Mouse (Mus musculus) C2C12 (cell line): ENCODE measurements around the gene Traf3ip1. TPM values are rescaled to one million over a fixed set of nuclear protein-coding genes. Genes with fewer than 3 reads are reported as not detected.

Experiments
- H3K27me3 ChIP-seq: one replicate; pipeline ENCODE4 v1.6.1; 2011; ENCODE audit not compliant: control insufficient read depth, insufficient read depth, insufficient read length
- H3K36me3 ChIP-seq: one replicate; pipeline ENCODE4 v1.6.1; 2011; ENCODE audit not compliant: control insufficient read depth, insufficient read depth
- H3K4me3 ChIP-seq: one replicate; pipeline ENCODE4 v1.5.1; 2011; ENCODE audit warnings: mild to moderate bottlenecking, control low read depth; ENCODE audit not compliant: poor library complexity, insufficient read depth, severe bottlenecking
- H3K79me2 ChIP-seq: one replicate; pipeline ENCODE4 v1.6.1; 2011; ENCODE audit not compliant: control insufficient read depth, insufficient read depth
- H3K79me3 ChIP-seq: one replicate; pipeline ENCODE4 v1.6.1; 2011; ENCODE audit warnings: low read depth, control low read depth
- H3ac ChIP-seq: one replicate; pipeline ENCODE3; 2011; ENCODE audit warnings: low read depth; ENCODE audit not compliant: control insufficient read depth, insufficient read length
- CEBPB ChIP-seq: IDR thresholded peaks from one replicate; pipeline ENCODE4 v1.6.1; 2011; ENCODE audit warnings: low read depth, mild to moderate bottlenecking, control low read depth, moderate library complexity
- CTCF ChIP-seq: IDR thresholded peaks from one replicate; pipeline ENCODE4 v1.5.1; 2011; ENCODE audit not compliant: control insufficient read depth, insufficient read depth, insufficient read length
- FOSL1 ChIP-seq: IDR thresholded peaks from one replicate; pipeline ENCODE4 v1.8.0; 2011; ENCODE audit warnings: mild to moderate bottlenecking, low read length; ENCODE audit not compliant: poor library complexity, insufficient read depth, severe bottlenecking
- MAX ChIP-seq: IDR thresholded peaks from one replicate; pipeline ENCODE4 v1.6.1; 2011; ENCODE audit warnings: mild to moderate bottlenecking, control low read depth
- MYOD1 ChIP-seq: IDR thresholded peaks from one replicate; pipeline ENCODE4 v1.6.1; 2011; ENCODE audit warnings: low read depth; ENCODE audit not compliant: control insufficient read depth, insufficient read length
- MYOG ChIP-seq: IDR thresholded peaks from one replicate; pipeline ENCODE4 v1.6.1; 2011; ENCODE audit not compliant: control insufficient read depth, insufficient read length; ENCODE audit errors: extremely low read depth
- USF1 ChIP-seq: IDR thresholded peaks from one replicate; pipeline ENCODE4 v1.6.1; 2011; ENCODE audit warnings: low read depth, mild to moderate bottlenecking, control low read depth, moderate library complexity
- polyA plus RNA-seq: library from polyadenylated mRNA; unstranded; fragments of >200 nt; fragmentation: generic; extraction: Trizol; gene quantifications from one replicate; pipeline ENCODE4 v1.2.1, GENCODE M21; 2012; ENCODE audit warnings: missing spikeins

The Traf3ip1 gene
- polyA plus RNA-seq, 1 experiment = 6.0 TPM

GRCm38 (mm10) chr1:91450851-91451250 is 43.6 kb upstream of the Traf3ip1 start:
- TF ChIP-seq MYOG = no peak
- no peak for TF ChIP-seq CEBPB
- no peak for TF ChIP-seq MYOD1
- TF ChIP-seq FOSL1 = no peak
- TF ChIP-seq CTCF = no peak
- no peak for TF ChIP-seq MAX
- TF ChIP-seq USF1 = no peak
- Histone ChIP-seq H3K36me3 (peaks cover 12% of the 10 kb centered on the region), H3K79me2 (no peaks in the 10 kb centered on the region), H3K4me3 (no peak overlapping the region), H3ac (no peak overlapping the region), H3K79me3 (peaks cover 2% of the 10 kb centered on the region), H3K27me3 (no peaks in the 10 kb centered on the region)

- Histone ChIP-seq H3K79me3 (peaks cover 2% of the 10 kb centered on the region), H3K36me3 (peaks cover 12% of the 10 kb centered on the region), H3ac (no peak overlapping the region), H3K79me2 (no peaks in the 10 kb centered on the region), H3K27me3 (no peaks in the 10 kb centered on the region), H3K4me3 (no peak overlapping the region)
- no peak for TF ChIP-seq MAX
- no peak for TF ChIP-seq CTCF
- TF ChIP-seq FOSL1 = no peak
- no peak for TF ChIP-seq USF1
- TF ChIP-seq CEBPB = no peak
- no peak for TF ChIP-seq MYOG
- no peak for TF ChIP-seq MYOD1
These were observed 42.8 kb upstream of the Traf3ip1 start for GRCm38 (mm10) chr1:91451547-91452084.

- H3K27me3 ChIP-seq = no peaks in the 10 kb centered on the region
- H3K4me3 ChIP-seq = no peak overlapping the region
- no peak for TF ChIP-seq CEBPB
- TF ChIP-seq USF1 = no peak
- no peak for TF ChIP-seq CTCF
- no peak for TF ChIP-seq FOSL1
- no peak for TF ChIP-seq MAX
- no peak for TF ChIP-seq MYOG
- no peak for TF ChIP-seq MYOD1
- H3K36me3 ChIP-seq = no peaks in the 10 kb centered on the region
- no peak overlapping the region for H3ac ChIP-seq
- H3K79me3 ChIP-seq = peaks cover 2% of the 10 kb centered on the region
- no peaks in the 10 kb centered on the region for H3K79me2 ChIP-seq
These were observed 40.5 kb upstream of the Traf3ip1 start for GRCm38 (mm10) chr1:91453932-91454331.

- Histone ChIP-seq H3ac (no peak overlapping the region), H3K79me3 (peaks cover 2% of the 10 kb centered on the region), H3K27me3 (no peaks in the 10 kb centered on the region), H3K79me2 (no peaks in the 10 kb centered on the region), H3K36me3 (no peaks in the 10 kb centered on the region), H3K4me3 (no peak overlapping the region)
- no peak for TF ChIP-seq CEBPB
- no peak for TF ChIP-seq MYOG
- TF ChIP-seq MYOD1 = no peak
- TF ChIP-seq CTCF = no peak
- TF ChIP-seq MAX = no peak
- no peak for TF ChIP-seq USF1
- no peak for TF ChIP-seq FOSL1
These were observed 40.1 kb upstream of the Traf3ip1 start for GRCm38 (mm10) chr1:91454366-91454765.

GRCm38 (mm10) chr1:91454927-91455326 is 39.5 kb upstream of the Traf3ip1 start:
- no peak for TF ChIP-seq MAX
- no peak for TF ChIP-seq MYOD1
- TF ChIP-seq MYOG = no peak
- Histone ChIP-seq H3K36me3 (no peaks in the 10 kb centered on the region), H3K79me3 (peaks cover 2% of the 10 kb centered on the region), H3ac (no peak overlapping the region), H3K4me3 (no peak overlapping the region), H3K27me3 (no peaks in the 10 kb centered on the region), H3K79me2 (no peaks in the 10 kb centered on the region)

- Histone ChIP-seq H3K4me3 (no peak overlapping the region), H3K36me3 (no peaks in the 10 kb centered on the region), H3K79me3 (peaks cover 2% of the 10 kb centered on the region), H3K79me2 (no peaks in the 10 kb centered on the region), H3ac (no peak overlapping the region), H3K27me3 (no peaks in the 10 kb centered on the region)
- no peak for TF ChIP-seq USF1
- TF ChIP-seq FOSL1 = no peak
- no peak for TF ChIP-seq MYOD1
- TF ChIP-seq MYOG = no peak
- TF ChIP-seq CTCF = no peak
- TF ChIP-seq CEBPB = no peak
- TF ChIP-seq MAX = no peak
These were observed 38.7 kb upstream of the Traf3ip1 start for GRCm38 (mm10) chr1:91455661-91456161.
